Mouse (Mus musculus) cerebellum, adult (tissue): Measurements from ENCODE around the gene Rilpl1.
"Not testable (repeated sequence)": the region's sequence is repeated elsewhere in the genome, so short reads cannot be mapped to it uniquely, and the experiment has no call there.

Source experiments
- ATAC-seq: cut with Nextera tagmentation; 2 replicates; pipeline ENCODE4 v1.9.2; 2017; ENCODE audit warnings: mild to moderate bottlenecking, moderate library complexity, mixed read lengths; ENCODE audit not compliant: insufficient number of reproducible peaks, low FRiP score, low TSS enrichment

The Rilpl1 gene

GRCm38 (mm10) chr5:124460922-124461321 is 70.3 kb downstream of the Rilpl1 start:
- not testable (repeated sequence) for ATAC-seq

- ATAC-seq, result no peak
Measured at GRCm38 (mm10) chr5:124456762-124457161, 74.4 kb downstream of the Rilpl1 start.

- no peak for ATAC-seq
Measured at GRCm38 (mm10) chr5:124454082-124454419, 77.1 kb downstream of the Rilpl1 start.

GRCm38 (mm10) chr5:124453339-124454081 is 77.7 kb downstream of the Rilpl1 start:
- peak; percentile 60; the same call in 1 of the 2 replicates for ATAC-seq

GRCm38 (mm10) chr5:124452494-124453228 is 78.5 kb downstream of the Rilpl1 start:
- no peak for ATAC-seq

GRCm38 (mm10) chr5:124450641-124451340 is 80.4 kb downstream of the Rilpl1 start:
- ATAC-seq, result no peak

- no peak for ATAC-seq
Measured at GRCm38 (mm10) chr5:124450051-124450450, 81.1 kb downstream of the Rilpl1 start.

- no peak for ATAC-seq
Measured at GRCm38 (mm10) chr5:124449494-124449893, 81.7 kb downstream of the Rilpl1 start.

- ATAC-seq, result no peak
Measured at GRCm38 (mm10) chr5:124446301-124446881, 84.8 kb downstream of the Rilpl1 start.

GRCm38 (mm10) chr5:124445621-124446293 is 85.4 kb downstream of the Rilpl1 start:
- ATAC-seq, result no peak

- peak; percentile 87 for ATAC-seq
Measured at GRCm38 (mm10) chr5:124444661-124445561, 86.3 kb downstream of the Rilpl1 start.

GRCm38 (mm10) chr5:124444208-124444607 is 87.0 kb downstream of the Rilpl1 start:
- ATAC-seq, result no peak
